Mouse (Mus musculus) limb, embryonic 15.5 days (tissue): Measurements from ENCODE around the gene Atrnl1. TPM values are rescaled to one million over a fixed set of nuclear protein-coding genes. Genes with fewer than 3 reads are reported as not detected.
"Not testable (repeated sequence)": the region's sequence is repeated elsewhere in the genome, so short reads cannot be mapped to it uniquely, and the experiment has no call there.

Experiments used
- ATAC-seq: fragments of 200-750 bp; cut with Nextera tagmentation; 2 replicates; pipeline ENCODE4 v1.8.0; 2017; ENCODE audit warnings: low read depth, moderate TSS enrichment; ENCODE audit not compliant: insufficient number of reproducible peaks, low FRiP score, low TSS enrichment
- H3K27ac ChIP-seq: fragments of 300-500 bp; sonication (generic); 2 replicates; pipeline ENCODE4 v1.5.1; 2015; ENCODE audit warnings: moderate library complexity, mild to moderate bottlenecking, inconsistent platforms
- H3K27me3 ChIP-seq: fragments of 300-500 bp; sonication (generic); 2 replicates; pipeline ENCODE4 v1.6.1; 2015; ENCODE audit warnings: inconsistent platforms
- H3K36me3 ChIP-seq: fragments of 300-500 bp; sonication (generic); 2 replicates; pipeline ENCODE4 v1.6.1; 2015; ENCODE audit warnings: inconsistent platforms
- H3K4me1 ChIP-seq: fragments of 300-500 bp; sonication (generic); 2 replicates; pipeline ENCODE4 v1.6.1; 2015; ENCODE audit warnings: inconsistent platforms
- H3K4me2 ChIP-seq: fragments of 300-500 bp; sonication (generic); 2 replicates; pipeline ENCODE4 v1.6.1; 2015; ENCODE audit warnings: mild to moderate bottlenecking, inconsistent platforms
- H3K4me3 ChIP-seq: fragments of 300-500 bp; sonication (generic); 2 replicates; pipeline ENCODE4 v1.5.1; 2015; ENCODE audit warnings: mild to moderate bottlenecking, inconsistent platforms
- H3K9ac ChIP-seq: fragments of 300-500 bp; sonication (generic); 2 replicates; pipeline ENCODE4 v1.6.1; 2015; ENCODE audit warnings: inconsistent platforms
- H3K9me3 ChIP-seq: fragments of 300-500 bp; sonication (generic); 2 replicates; pipeline ENCODE4 v1.6.1; 2016; ENCODE audit warnings: inconsistent platforms
- WGBS: fragments of 180-500 bp; shearing (Covaris S2); methylation state at CpG from one replicate; pipeline ENCODE4 v1.1.7; 2015; 5-methylcytosine and 5-hydroxymethylcytosine counted together
- polyA plus RNA-seq: library from polyadenylated mRNA; unstranded; fragments of >200 nt; fragmentation: Nextera tagmentation; extraction: Ambion mirVana; gene quantifications from 2 replicates; pipeline ENCODE4 v1.2.1, GENCODE M21; 2015

The Atrnl1 gene
- polyA plus RNA-seq, 1 experiment from 2014 or later: 7.7 TPM

- no peaks in the 10 kb centered on the region for H3K27me3 ChIP-seq
- H3K4me3 ChIP-seq: no peak overlapping the region
- H3K9me3 ChIP-seq: no peaks in the 10 kb centered on the region
- H3K36me3 ChIP-seq: peaks cover 32% of the 10 kb centered on the region
- 91% methylated on average over 11 of the region's 11 CpGs for WGBS
- no peak overlapping the region for H3K9ac ChIP-seq
- H3K4me1 ChIP-seq: no peaks in the 10 kb centered on the region
- no peak overlapping the region for H3K27ac ChIP-seq
- H3K4me2 ChIP-seq: no peak overlapping the region
- ATAC-seq: no peak
These were observed 44.7 kb downstream of the Atrnl1 start for GRCm38 (mm10) chr19:57655491-57655890.

GRCm38 (mm10) chr19:57657426-57658087 lies 46.7 kb downstream of the Atrnl1 start:
- ATAC-seq: no peak
- Histone ChIP-seq H3K4me3 (no peak overlapping the region), H3K4me1 (no peaks in the 10 kb centered on the region), H3K9me3 (no peaks in the 10 kb centered on the region), H3K36me3 (peaks cover 29% of the 10 kb centered on the region), H3K27ac (no peak overlapping the region; the same call in 1 of the 2 replicates), H3K9ac (no peak overlapping the region), H3K4me2 (no peak overlapping the region), H3K27me3 (no peaks in the 10 kb centered on the region)
- 49% methylated on average over 12 of the region's 12 CpGs for WGBS

GRCm38 (mm10) chr19:57658111-57659091 lies 47.6 kb downstream of the Atrnl1 start:
- Histone ChIP-seq H3K4me3 (no peak overlapping the region), H3K4me2 (no peak overlapping the region), H3K9me3 (no peaks in the 10 kb centered on the region), H3K27ac (no peak overlapping the region), H3K27me3 (no peaks in the 10 kb centered on the region), H3K4me1 (no peaks in the 10 kb centered on the region), H3K9ac (no peak overlapping the region), H3K36me3 (peaks cover 29% of the 10 kb centered on the region)
- WGBS: 76% methylated on average over 8 of the region's 8 CpGs
- ATAC-seq: no peak

GRCm38 (mm10) chr19:57667011-57667410 lies 56.2 kb downstream of the Atrnl1 start:
- Histone ChIP-seq H3K4me1 (no peaks in the 10 kb centered on the region), H3K4me2 (no peak overlapping the region), H3K9ac (no peak overlapping the region), H3K27ac (no peak overlapping the region), H3K4me3 (no peak overlapping the region), H3K9me3 (no peaks in the 10 kb centered on the region), H3K36me3 (peaks cover 20% of the 10 kb centered on the region), H3K27me3 (no peaks in the 10 kb centered on the region)
- WGBS: 90% methylated on average over 9 of the region's 9 CpGs
- no peak for ATAC-seq

- Histone ChIP-seq H3K4me2 (no peak overlapping the region), H3K27me3 (no peaks in the 10 kb centered on the region), H3K4me1 (no peaks in the 10 kb centered on the region), H3K9ac (no peak overlapping the region), H3K27ac (no peak overlapping the region), H3K9me3 (no peaks in the 10 kb centered on the region), H3K36me3 (peaks cover 20% of the 10 kb centered on the region), H3K4me3 (no peak overlapping the region)
- WGBS: 90% methylated on average over 10 of the region's 10 CpGs
- no peak for ATAC-seq
These were observed 57.1 kb downstream of the Atrnl1 start for GRCm38 (mm10) chr19:57667946-57668345.

- ATAC-seq: no peak
- no peak overlapping the region for H3K27ac ChIP-seq
- WGBS: 97% methylated on average over 3 of the region's 3 CpGs
- no peaks in the 10 kb centered on the region for H3K27me3 ChIP-seq
- H3K36me3 ChIP-seq: peaks cover 2% of the 10 kb centered on the region; the same call in 1 of the 2 replicates
- no peaks in the 10 kb centered on the region for H3K4me1 ChIP-seq
- H3K9ac ChIP-seq: no peak overlapping the region
- H3K4me2 ChIP-seq: no peak overlapping the region
- H3K9me3 ChIP-seq: no peaks in the 10 kb centered on the region
- H3K4me3 ChIP-seq: no peak overlapping the region
These were observed 68.6 kb downstream of the Atrnl1 start for GRCm38 (mm10) chr19:57679455-57679854.

GRCm38 (mm10) chr19:57686596-57686995 lies 75.8 kb downstream of the Atrnl1 start:
- no peaks in the 10 kb centered on the region for H3K27me3 ChIP-seq
- H3K9me3 ChIP-seq: no peaks in the 10 kb centered on the region
- no peaks in the 10 kb centered on the region for H3K4me1 ChIP-seq
- no peak overlapping the region for H3K4me3 ChIP-seq
- H3K9ac ChIP-seq: no peak overlapping the region
- ATAC-seq: no peak
- 67% methylated on average over 20 of the region's 20 CpGs for WGBS
- H3K36me3 ChIP-seq: peaks cover 7% of the 10 kb centered on the region
- no peak overlapping the region for H3K27ac ChIP-seq
- H3K4me2 ChIP-seq: no peak overlapping the region

GRCm38 (mm10) chr19:57692566-57692965 lies 81.7 kb downstream of the Atrnl1 start:
- Histone ChIP-seq H3K27ac (no peak overlapping the region), H3K9me3 (no peaks in the 10 kb centered on the region), H3K9ac (no peak overlapping the region), H3K36me3 (peaks cover 24% of the 10 kb centered on the region), H3K4me3 (no peak overlapping the region), H3K4me1 (no peaks in the 10 kb centered on the region), H3K27me3 (no peaks in the 10 kb centered on the region), H3K4me2 (no peak overlapping the region)
- WGBS: 88% methylated on average over 3 of the region's 3 CpGs
- ATAC-seq: no peak

- ATAC-seq, H3K9me3 ChIP-seq, H3K4me1 ChIP-seq, H3K27ac ChIP-seq, H3K4me3 ChIP-seq, H3K9ac ChIP-seq, H3K4me2 ChIP-seq, H3K27me3 ChIP-seq: not testable (repeated sequence)
- peaks cover 33% of the 10 kb centered on the region for H3K36me3 ChIP-seq
- WGBS: 88% methylated on average over 5 of the region's 5 CpGs
These were observed 85.9 kb downstream of the Atrnl1 start for GRCm38 (mm10) chr19:57696781-57697180.

- H3K4me1 ChIP-seq: no peaks in the 10 kb centered on the region
- H3K4me3 ChIP-seq: no peak overlapping the region
- ATAC-seq: no peak
- 66% methylated on average over 5 of the region's 5 CpGs for WGBS
- H3K4me2 ChIP-seq: no peak overlapping the region
- no peaks in the 10 kb centered on the region for H3K9me3 ChIP-seq
- no peak overlapping the region for H3K9ac ChIP-seq
- H3K27me3 ChIP-seq: no peaks in the 10 kb centered on the region
- no peak overlapping the region for H3K27ac ChIP-seq
- peaks cover 26% of the 10 kb centered on the region for H3K36me3 ChIP-seq
These were observed 102.3 kb downstream of the Atrnl1 start for GRCm38 (mm10) chr19:57713138-57713537.

- no peaks in the 10 kb centered on the region for H3K9me3 ChIP-seq
- peaks cover 14% of the 10 kb centered on the region for H3K36me3 ChIP-seq
- WGBS: 81% methylated on average over 6 of the region's 6 CpGs
- H3K4me1 ChIP-seq: no peaks in the 10 kb centered on the region; the same call in 1 of the 2 replicates
- H3K27ac ChIP-seq: no peak overlapping the region
- H3K4me2 ChIP-seq: no peak overlapping the region
- no peak overlapping the region for H3K9ac ChIP-seq
- no peaks in the 10 kb centered on the region for H3K27me3 ChIP-seq
- no peak overlapping the region for H3K4me3 ChIP-seq
- ATAC-seq: no peak
These were observed 114.1 kb downstream of the Atrnl1 start for GRCm38 (mm10) chr19:57724920-57725319.

GRCm38 (mm10) chr19:57725326-57725725 lies 114.5 kb downstream of the Atrnl1 start:
- Histone ChIP-seq H3K9me3 (no peaks in the 10 kb centered on the region), H3K9ac (no peak overlapping the region), H3K4me1 (no peaks in the 10 kb centered on the region; the same call in 1 of the 2 replicates), H3K36me3 (peaks cover 16% of the 10 kb centered on the region), H3K27me3 (no peaks in the 10 kb centered on the region), H3K4me2 (no peak overlapping the region), H3K4me3 (no peak overlapping the region), H3K27ac (no peak overlapping the region)
- no peak for ATAC-seq
- 95% methylated on average over 2 of the region's 2 CpGs for WGBS
